Mouse (Mus musculus): ENCODE data around the gene Gipr.
"Not testable (repeated sequence)": the region's sequence is repeated elsewhere in the genome, so short reads cannot be mapped to it uniquely, and the experiment has no call there.

Gene Gipr

DNA sequence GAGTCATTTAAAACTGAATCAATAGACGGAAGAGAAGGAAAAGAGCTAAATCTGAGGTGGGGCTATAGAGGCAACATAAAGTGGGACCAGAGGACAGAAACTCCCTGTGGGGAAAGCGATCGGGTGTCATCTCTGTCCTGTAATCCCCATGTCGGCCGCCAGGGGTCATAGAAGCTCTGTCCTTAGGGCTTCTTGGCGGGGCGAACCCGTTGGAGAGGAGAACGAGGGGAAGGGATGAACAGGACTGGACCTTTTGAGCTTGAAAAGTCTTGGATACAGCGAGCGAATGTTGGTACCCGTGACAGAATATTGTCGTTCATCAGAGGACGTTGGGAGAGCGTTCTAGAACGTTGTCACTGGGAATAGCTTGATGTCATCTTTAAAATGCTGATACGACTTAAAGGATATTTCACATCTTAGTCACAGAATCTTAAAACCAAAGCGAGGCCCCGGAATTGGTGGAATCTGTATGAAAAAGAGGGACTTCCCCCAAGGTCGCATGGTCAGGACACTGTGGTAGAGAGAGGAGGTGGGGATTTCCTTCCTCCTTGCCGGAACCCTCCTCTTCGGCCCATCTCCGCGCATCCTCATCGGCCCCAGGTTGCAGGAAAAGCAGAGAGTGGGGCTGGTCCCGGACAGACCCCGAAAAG is 12.6 kb upstream of the Gipr start:
- peak; percentile 28; the same call in 1 of the 2 replicates for ATAC-seq (ENCODE audit: low TSS enrichment)

DNA sequence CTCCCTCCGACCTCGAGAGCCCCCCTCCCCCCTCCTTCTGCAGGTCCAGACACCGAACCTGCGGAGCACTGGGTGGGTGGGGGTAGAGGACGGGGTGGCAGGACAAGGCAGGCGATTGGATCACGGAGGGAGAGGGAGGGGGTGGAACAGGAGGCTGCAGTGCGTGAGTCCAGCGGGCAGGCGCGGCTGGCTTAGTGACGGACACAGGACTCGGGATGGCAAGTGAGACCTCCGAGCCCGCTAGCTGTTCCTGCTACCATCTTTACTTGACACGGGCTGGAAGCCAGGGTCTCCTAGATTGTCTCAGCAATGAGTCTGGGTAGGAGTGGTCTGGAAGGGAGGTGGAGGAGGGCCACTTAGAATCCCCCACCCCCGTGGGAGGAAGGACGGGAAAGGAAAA is 12.1 kb upstream of the Gipr start:
- ATAC-seq (ENCODE audit: low TSS enrichment), result peak; percentile 29; the same call in 1 of the 2 replicates

DNA sequence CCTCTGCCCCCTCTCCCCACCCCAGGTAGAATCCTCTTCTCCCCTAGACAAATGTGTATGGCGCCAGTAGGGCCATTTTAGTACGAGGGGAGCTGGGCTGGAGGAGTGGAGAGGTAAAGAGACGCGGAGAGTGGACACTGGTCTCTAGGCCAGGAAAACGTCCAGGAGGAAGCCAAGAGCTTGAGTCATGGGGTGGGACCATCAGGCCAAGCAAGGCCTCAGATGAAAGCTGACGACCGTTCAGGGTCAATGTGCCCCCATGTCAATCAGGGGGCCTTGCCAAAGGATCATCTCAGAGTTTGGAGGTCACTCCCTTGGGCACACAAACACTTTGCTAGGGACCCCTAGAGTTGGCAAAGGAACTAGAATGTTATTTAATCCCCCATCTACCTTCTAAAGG is 11.3 kb upstream of the Gipr start:
- no peak for ATAC-seq (ENCODE audit: low TSS enrichment)

DNA sequence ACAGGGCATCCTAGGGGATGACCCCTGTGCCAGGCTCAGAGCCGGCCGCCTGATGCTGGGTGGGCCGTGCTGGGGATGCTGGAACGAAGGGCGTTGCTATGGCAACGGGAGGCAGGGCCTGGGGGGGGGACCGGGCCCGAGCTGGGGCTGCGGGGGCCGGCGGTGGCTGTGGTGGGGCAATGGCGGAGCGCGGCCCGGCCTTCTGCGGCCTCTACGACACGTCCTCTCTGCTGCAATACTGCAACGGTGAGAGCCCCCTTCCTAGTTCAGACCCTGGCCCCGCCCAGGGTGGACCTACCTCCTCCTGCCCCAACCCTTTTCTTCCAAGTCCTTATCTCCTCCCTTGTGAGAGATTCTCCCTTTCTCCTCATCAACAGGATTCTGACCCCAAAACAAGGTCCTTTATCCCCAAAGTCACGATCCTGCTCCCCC is 10.6 kb upstream of the Gipr start:
- ATAC-seq (ENCODE audit: low TSS enrichment), result peak; percentile 31; the same call in 1 of the 2 replicates

DNA sequence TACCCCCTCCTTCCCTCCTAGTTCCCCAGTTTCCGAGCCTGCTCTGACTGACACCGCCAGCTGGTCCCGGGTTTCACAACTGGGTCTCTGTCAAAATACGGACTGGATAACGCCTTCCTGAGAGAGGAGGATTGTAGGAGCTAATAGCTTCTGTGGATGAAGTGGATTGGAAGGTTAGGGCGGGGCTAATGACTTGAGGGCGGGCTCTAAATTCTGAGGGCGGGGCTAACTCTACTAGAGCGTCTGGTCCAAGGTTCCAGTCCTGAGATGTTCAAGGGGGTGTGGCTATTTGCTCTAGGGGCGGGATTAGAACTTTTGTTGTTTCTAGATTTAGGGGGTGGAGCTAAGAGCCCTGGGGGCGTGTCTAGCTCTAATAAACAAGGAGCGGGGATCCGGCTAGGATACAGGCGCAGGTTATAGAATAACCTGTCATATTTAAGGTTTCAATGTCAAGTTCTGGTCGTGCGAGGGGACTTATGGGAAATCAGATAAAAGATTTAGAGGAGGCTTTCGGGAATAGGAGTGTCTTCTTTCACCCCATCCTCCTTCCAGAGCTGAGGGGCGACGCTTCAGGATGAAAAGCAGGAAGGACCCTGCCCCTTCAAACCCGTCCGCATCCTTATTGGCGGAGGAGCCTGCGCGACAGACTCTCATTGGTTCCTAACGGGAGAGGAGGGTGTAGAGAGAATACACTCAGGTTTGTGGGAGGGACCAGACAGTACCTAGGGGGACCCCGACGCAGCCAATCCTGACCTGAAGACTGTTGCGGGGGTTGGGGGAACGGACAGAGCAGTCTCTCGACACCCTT is 10.0 kb upstream of the Gipr start, which contains the start of gene Eml2:
Gene Eml2 (plus strand): TSS at position 714 of the 808 bp plus-strand sequence.
- peak; percentile 78 for ATAC-seq (ENCODE audit: low TSS enrichment)

DNA sequence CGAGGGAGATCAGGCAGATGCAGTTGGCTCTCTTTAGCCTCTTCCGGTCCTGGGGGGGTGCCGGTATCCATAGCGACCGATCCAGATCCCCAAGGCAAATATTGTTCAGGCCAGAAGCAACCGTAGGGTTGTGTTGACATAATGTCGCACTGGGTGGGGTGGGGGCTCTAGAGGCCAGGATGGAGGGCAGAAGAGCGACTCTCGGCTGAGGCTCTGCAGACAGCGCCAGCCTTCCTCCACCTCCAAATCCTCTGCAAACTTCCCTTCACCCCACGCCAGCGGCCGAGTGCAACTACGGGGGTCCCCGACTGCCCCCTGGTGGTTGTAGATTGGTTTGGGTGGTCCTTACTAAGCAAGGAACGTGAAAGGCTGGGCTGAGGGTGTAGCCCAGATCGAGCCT is 6.9 kb upstream of the Gipr start:
- 0 out of 2 replicates have a peak, but pooled peaks have one; percentile 6 for ATAC-seq (ENCODE audit: low TSS enrichment)

DNA sequence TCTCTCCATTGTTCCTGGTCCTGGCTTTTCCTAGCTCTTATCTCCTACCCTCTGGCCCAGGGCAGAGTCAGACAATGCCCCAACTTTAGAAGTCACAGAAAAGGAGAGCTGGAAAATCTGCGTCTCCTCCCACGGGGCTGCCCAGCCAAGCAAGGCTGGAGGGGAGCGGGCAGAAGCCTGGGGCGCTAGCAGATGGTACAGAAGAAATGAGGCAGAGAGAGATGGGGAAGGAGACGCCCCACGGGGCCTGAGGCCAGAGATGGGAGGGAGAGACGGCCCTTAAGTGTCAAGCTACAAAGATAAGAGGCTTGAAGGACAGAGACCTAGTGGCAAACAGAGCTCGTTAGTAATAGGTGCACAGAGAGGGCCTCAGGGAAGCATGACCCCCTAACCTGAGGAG is 5.9 kb upstream of the Gipr start:
- no peak for ATAC-seq (ENCODE audit: low TSS enrichment)

DNA sequence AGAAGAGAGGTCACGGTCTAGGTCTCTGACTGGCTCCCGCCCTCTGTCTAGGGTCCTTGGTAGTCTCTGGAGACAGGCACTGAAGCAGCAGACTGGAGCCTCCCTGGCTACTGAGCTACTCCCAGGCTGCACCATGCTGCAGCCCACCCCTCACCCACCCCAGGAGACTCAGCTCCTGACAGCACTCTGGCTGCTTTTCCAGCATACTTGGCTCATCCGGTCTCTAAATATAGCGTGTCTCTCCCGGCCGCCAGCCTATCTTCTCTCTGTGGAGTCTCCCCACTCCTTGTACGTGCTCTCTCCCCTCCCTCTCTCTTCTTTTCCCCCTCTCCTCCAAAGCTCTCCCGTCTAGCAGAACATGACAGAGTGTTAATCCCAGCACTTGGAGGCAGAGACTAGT is 4.2 kb upstream of the Gipr start:
- ATAC-seq (ENCODE audit: low TSS enrichment), result peak; percentile 84

DNA sequence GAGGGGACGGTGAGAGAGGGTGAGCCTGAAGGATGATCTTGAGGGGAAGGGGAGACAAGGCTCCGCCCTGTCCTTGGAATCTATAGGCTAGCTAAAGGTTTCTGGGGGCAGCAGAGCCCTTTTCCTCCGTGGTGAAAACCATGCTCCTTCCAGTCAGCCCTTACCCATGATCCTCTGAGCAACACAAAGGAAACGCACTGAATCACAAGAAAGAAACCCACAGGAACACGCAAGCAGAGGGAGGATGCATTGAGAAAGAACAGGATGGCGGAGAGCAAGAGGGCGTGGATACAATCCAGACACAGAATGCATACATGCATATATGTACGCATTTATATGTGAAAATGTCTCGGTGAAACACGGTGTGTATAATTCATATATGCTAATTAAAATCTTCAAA is 3.6 kb upstream of the Gipr start:
- ATAC-seq (ENCODE audit: low TSS enrichment), result no peak

DNA sequence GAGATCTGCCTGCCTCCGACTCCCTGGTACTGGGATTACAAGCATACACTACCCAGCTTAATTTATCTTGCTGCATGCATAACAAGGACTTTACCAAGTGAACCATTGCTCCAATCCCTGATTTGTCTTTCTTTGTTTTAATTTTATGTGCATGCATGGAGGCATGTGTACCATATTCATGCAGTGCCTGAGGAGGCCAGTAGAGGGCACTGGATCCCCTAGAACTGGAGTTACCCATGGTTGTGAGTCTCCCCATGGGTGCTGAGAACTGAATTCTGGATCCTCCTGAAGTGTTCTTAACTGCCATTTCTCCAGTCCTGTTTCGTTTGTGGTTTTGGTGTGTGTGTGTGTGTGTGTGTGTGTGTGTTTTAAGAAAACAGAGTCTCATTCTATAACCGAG is 1.1 kb upstream of the Gipr start:
- no peak for ATAC-seq (ENCODE audit: low TSS enrichment)

DNA sequence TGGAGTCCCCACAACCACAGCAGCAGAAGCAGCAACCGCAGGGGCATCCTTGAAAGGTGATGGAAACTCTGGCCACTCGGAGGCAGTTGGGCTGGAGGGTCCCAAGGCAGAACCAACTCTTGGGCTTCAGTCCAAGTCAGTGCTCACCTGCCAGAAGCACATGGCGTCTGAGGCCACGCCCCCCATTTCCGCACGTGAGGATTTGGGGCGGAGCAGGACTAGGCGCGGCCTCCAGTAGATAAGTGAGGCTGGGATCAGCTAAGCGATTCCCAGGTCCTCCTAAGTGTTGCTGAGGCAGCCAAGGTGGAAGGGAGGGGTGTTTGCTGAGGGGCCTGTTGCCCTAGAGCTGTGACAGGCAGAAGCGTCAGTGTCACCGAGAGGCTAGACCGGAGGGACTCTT is 949 bp downstream of the Gipr start:
- ATAC-seq (ENCODE audit: low TSS enrichment), result no peak

DNA sequence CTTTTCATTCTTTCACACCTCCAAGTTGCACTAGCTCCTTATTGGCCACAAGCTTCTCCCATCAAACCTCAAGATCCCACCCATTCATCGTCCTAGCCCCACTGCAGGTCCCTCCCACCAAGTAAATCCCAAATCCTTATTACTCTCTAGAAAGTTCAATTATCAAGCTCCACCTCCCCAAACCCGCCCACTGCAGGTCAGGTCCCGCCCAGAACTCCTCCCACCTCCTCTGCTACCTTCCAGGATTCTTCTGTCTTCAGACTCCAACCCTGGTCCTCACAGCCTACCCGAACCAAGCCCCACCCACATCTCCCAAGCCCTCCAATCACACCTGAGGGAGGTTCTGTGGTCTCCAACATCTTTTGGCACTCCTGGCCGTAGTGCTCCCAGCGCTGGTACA is 1.7 kb downstream of the Gipr start:
- no peak for ATAC-seq (ENCODE audit: low TSS enrichment)

DNA sequence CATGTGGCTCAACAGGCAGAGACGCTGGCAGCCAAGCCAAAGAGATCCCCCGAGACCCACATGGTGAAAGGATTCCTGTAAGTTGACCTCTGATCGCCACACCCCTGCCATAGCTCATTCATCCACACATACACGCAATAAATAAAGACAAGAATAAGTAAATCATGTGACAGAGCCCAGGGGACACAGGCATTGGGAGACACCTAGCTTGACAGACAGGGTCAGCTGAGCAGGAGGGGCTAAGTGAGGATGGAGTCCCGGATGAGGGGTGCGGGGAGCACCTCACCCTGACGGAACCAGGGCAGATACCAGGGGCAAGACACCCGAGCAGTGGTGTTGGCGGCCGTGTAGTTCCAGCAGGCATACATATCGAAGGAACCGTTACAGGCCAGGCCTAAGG is 2.2 kb downstream of the Gipr start:
- no peak for ATAC-seq (ENCODE audit: low TSS enrichment)

DNA sequence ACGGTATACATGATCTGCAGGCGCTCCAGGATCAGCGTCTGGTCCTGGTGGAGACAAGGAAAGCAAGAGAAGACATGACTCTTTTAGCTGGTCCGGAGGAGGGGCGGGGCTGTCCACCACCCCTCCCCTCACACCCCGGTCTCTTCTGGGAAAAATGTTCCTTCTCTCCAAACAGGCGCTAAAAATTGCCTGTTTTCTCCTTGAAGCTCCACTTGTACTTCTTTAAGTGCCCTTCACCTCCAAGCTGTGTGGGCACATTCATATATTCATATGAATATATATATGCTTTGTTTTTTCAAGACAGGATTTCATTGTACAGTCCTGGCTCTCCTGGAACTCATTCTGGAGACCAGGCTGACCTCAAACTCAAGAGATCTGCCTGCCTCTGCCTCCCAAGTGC is 3.0 kb downstream of the Gipr start:
- ATAC-seq (ENCODE audit: low TSS enrichment), result no peak

DNA sequence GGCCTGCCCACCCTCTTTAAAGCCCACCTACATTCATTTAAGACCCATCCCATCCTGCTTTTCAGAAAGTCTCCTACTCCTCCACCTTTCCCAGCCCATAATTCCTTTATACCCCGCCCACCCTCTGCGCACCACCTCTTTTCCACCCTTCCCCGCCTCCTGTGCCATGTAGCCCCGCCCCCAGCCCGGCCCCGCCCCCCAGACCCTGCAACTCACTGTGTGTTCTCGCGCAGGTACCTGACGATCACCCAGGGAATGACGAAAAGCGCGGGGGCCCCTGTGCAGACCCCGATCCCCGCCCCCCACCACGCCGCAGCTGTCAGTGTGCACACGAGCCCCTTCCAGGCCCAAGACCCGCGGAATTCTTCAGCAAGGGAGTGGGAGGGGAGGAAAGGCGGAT is 5.8 kb downstream of the Gipr start:
- no peak for ATAC-seq (ENCODE audit: low TSS enrichment)

DNA sequence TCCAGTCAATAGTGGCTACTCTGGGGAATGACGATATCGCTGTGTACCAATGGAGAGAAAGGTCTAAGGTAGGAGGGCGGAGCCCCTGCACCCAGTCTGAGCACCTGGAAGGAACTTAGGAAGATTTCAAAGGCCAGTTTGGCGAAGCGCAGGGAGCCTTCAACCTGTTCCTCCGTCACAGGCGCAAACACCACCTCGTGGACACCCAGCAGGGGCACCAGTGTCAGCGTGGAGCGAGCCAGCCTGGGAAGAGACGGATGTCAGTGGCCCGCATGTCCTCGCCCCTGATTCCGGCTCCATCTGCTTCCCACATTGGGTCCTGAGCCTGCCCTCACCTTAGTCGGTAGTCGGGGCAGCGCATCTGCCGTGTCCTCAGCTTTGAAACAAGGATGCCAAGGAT is 6.5 kb downstream of the Gipr start:
- ATAC-seq (ENCODE audit: low TSS enrichment), result no peak

DNA sequence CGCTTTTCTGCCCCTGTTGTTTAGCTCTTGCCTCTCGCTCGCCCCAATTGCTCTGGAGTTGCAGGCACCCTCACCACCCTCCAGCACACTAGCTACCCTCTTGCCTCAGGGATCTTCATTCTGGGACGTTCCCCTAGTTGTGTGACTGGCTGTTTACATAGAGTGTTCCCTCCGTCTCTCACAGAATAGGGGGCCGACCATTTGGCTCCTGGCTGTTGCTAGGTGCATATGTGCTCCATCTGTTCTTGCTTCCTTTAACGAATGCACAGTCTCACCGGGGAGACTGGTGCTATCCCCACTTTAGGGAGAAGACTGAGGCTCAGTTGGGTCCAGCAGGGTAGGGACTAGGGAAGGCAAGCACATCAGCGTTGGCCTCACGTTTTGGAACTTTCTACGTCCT is 7.3 kb downstream of the Gipr start:
- ATAC-seq (ENCODE audit: low TSS enrichment), result no peak

DNA sequence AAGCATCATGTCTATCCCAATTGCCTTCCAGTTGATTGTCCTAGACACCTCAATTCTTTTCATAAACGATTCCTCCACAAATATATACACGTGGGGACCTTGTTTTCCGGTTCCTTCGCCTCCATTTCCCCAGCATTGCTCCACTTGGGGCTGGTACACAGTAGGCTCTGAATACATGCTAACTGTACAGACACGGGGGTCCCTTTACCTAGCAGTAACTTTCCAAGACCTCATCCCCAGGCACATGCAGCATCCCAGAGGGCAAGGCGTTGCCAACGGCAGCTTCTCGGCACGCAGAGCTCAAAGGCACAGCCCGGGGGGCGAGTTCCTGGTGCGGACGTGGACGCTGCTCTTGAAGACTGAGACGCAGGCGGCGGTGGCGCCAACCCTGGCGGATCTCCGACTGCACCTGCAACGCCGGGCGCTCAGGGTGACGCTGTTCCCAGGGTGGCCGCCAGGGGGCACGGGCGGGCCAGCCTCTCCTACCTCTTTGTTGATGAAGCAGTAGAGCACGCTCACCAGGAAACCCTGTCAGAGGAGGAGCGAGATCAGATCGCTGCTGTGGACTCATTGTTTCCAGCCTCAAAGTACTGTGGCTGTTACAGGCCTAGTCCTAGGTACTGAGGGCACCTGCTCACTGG is 8.6 kb downstream of the Gipr start:
- peak; percentile 81 for ATAC-seq (ENCODE audit: low TSS enrichment)

DNA sequence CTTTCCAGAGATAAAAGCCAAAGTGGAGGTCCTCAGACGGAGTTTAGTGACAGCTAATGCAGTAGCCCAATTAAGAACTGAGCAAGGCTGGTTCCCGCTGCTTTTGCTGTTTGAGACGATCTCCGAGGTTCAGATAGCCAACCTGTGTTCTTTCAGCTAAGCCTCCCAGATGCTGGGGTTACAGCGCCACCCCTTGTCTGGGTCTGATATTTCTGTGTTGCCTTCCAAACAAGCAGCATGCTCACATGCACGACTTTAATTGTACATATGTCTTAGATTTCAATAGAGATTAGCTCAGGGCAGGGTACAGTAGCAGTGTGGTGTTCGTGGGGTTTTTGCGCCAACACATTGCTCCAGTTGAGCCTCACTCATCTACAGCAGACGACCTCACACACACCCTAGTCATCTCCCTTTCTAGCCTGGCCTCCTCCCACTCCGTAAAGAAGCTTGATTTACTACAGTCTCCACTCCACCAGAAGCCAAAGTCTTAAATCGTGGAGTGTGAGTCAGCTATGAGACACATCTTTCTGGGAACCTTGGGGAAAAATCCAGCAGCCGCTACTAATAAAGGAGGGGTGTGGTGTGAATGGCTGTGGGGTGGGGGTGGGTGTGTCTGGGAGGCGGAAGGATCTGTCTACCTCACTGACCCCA is 10.0 kb downstream of the Gipr start:
- peak; percentile 53; the same call in 1 of the 2 replicates for ATAC-seq (ENCODE audit: low TSS enrichment)

DNA sequence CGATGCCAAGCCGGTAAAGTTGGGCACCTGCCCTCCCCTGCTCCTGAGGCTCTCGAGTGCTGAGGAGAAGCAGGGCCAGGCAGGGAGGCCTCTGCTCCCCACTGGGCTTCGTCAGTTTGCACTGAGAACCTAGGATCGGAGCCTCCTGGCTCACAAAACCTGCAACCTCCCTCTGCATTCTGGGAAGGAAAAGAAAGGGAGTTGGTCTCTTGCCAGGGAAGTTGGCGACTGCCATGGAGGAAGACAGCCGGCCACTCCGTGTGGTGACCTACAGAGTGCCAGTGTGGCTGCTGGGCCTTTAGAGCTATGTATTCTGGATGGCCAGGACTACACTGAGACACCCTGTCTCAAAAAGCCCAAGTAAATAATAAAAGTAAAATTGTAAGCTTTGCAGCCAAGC is 11.1 kb downstream of the Gipr start:
- no peak for ATAC-seq (ENCODE audit: low TSS enrichment)

DNA sequence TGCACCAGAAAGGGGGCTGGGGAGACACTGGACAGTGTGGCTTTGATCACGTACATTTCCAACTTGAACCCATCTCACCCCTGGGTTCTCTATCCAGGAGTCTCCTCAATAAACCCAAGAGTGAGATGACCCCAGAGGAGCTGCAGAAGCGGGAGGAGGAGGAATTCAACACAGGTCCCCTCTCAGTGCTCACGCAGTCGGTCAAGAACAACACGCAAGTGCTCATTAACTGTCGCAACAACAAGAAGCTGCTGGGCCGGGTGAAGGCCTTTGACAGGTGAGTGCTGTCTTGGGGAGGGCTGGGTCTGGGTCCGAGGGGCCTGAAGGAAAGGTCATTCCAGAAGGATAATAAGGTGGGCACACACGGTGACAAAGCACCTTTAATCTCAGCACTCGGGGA is 14.8 kb downstream of the Gipr start:
- ATAC-seq (ENCODE audit: low TSS enrichment), result not testable (repeated sequence)

DNA sequence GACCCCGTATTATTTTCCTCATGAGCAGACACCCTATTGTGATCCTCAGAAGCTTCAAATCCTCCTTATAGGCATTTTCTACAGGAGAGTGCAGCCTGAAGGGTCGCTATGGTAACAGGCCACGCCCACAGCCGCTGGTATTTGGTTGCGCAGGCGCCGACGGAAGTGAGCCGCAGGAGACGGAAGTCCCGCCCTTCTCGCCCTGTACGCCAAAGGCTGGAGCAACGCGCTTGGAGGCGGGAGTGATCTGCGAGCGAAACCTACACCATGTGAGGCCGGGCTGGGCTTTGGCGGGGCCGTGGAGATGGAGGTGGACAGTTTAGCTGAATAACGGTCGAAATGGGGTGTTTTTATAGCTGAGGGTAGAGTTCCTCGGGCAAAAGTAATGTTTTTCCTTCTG is 16.3 kb downstream of the Gipr start, which contains the start of gene Snrpd2:
Gene Snrpd2 (plus strand): TSS at position 97 of the 400 bp plus-strand sequence.
- ATAC-seq (ENCODE audit: low TSS enrichment), result peak; percentile 80
